Mouse (Mus musculus): ENCODE measurements around the gene Nectin1. TPM values are rescaled to one million over a fixed set of nuclear protein-coding genes. Genes with fewer than 3 reads are reported as not detected.

The Nectin1 gene
- polyA plus RNA-seq, 1 experiment from 2014 or later, result 18.9 TPM

GRCm38 (mm10) chr9:43828960-43829359 is 85.2 kb downstream of the Nectin1 start:
- H3K4me2 ChIP-seq (replicated peaks), result no peak overlapping the region

GRCm38 (mm10) chr9:43833232-43833631 is 89.4 kb downstream of the Nectin1 start:
- Histone ChIP-seq H3K4me2 (replicated peaks) (no peak overlapping the region), H3K36me3 (replicated peaks; ENCODE audit: control insufficient read depth, insufficient read depth) (no peaks in the 10 kb centered on the region), H3K9me3 (ENCODE audit: control insufficient read depth, low read length) (0 out of 2 replicates have a peak, but pooled peaks cover 3% of the 10 kb centered on the region), H3K4me1 (replicated peaks; ENCODE audit: control insufficient read depth, insufficient read depth, low read length) (no peaks in the 10 kb centered on the region), H3K27me3 (ENCODE audit: control insufficient read depth, insufficient read depth, low read length) (no peaks in the 10 kb centered on the region), H3K4me3 (replicated peaks; ENCODE audit: low read length) (no peak overlapping the region), H3K27ac (no peak overlapping the region), H3K9ac (no peak overlapping the region)
- 73% methylated on average over 8 of the region's 8 CpGs for WGBS
- DNase-seq (ENCODE audit: low spot score) (no peak), ATAC-seq (ENCODE audit: low FRiP score) (peak; percentile 61; the same call in 1 of the 2 replicates)

More at GRCm38 (mm10) chr9:43828960-43829359, 85.2 kb downstream of the Nectin1 start:
- Histone ChIP-seq H3K9ac (no peak overlapping the region), H3K36me3 (replicated peaks; ENCODE audit: control insufficient read depth, insufficient read depth) (no peaks in the 10 kb centered on the region), H3K4me1 (replicated peaks; ENCODE audit: control insufficient read depth, insufficient read depth, low read length) (0 out of 2 replicates have a peak, but pooled peaks cover 4% of the 10 kb centered on the region), H3K4me3 (replicated peaks; ENCODE audit: low read length) (no peak overlapping the region), H3K9me3 (ENCODE audit: control insufficient read depth, low read length) (no peaks in the 10 kb centered on the region), H3K27ac (no peak overlapping the region), H3K27me3 (ENCODE audit: control insufficient read depth, insufficient read depth, low read length) (no peaks in the 10 kb centered on the region)
- 74% methylated on average over 6 of the region's 6 CpGs for WGBS
- DNase-seq (ENCODE audit: low spot score) (no peak), ATAC-seq (ENCODE audit: low FRiP score) (no peak)

- Histone ChIP-seq H3K4me3 (replicated peaks; ENCODE audit: low read length) (no peak overlapping the region), H3K36me3 (replicated peaks; ENCODE audit: control insufficient read depth, insufficient read depth) (no peaks in the 10 kb centered on the region), H3K27me3 (ENCODE audit: control insufficient read depth, insufficient read depth, low read length) (no peaks in the 10 kb centered on the region), H3K9me3 (ENCODE audit: control insufficient read depth, low read length) (0 out of 2 replicates have a peak, but pooled peaks cover 3% of the 10 kb centered on the region), H3K4me1 (replicated peaks; ENCODE audit: control insufficient read depth, insufficient read depth, low read length) (no peaks in the 10 kb centered on the region), H3K9ac (no peak overlapping the region), H3K27ac (peak overlapping the region; percentile 52), H3K4me2 (replicated peaks) (no peak overlapping the region)
- 29% methylated on average over 13 of the region's 13 CpGs for WGBS
- ATAC-seq (ENCODE audit: low FRiP score) (peak; percentile 17; the same call in 1 of the 2 replicates), DNase-seq (ENCODE audit: low spot score) (no peak)
Measured at GRCm38 (mm10) chr9:43834283-43834682, 90.5 kb downstream of the Nectin1 start.

- H3K36me3 ChIP-seq (replicated peaks; ENCODE audit: control insufficient read depth, insufficient read depth), result no peaks in the 10 kb centered on the region
- H3K27ac ChIP-seq, result no peak overlapping the region
- 90% methylated on average over 2 of the region's 2 CpGs for WGBS
- H3K4me1 ChIP-seq (replicated peaks; ENCODE audit: control insufficient read depth, insufficient read depth, low read length), result peaks cover 8% of the 10 kb centered on the region; the same call in 1 of the 2 replicates
- no peak overlapping the region for H3K4me3 ChIP-seq (replicated peaks; ENCODE audit: low read length)
- ATAC-seq (ENCODE audit: low FRiP score) (no peak), DNase-seq (ENCODE audit: low spot score) (no peak)
- H3K9ac ChIP-seq, result no peak overlapping the region
- H3K4me2 ChIP-seq (replicated peaks), result no peak overlapping the region
- 0 out of 2 replicates have a peak, but pooled peaks cover 3% of the 10 kb centered on the region for H3K9me3 ChIP-seq (ENCODE audit: control insufficient read depth, low read length)
- H3K27me3 ChIP-seq (ENCODE audit: control insufficient read depth, insufficient read depth, low read length), result no peaks in the 10 kb centered on the region
Measured at GRCm38 (mm10) chr9:43838561-43838960, 94.8 kb downstream of the Nectin1 start.

- Histone ChIP-seq H3K36me3 (replicated peaks; ENCODE audit: control insufficient read depth, insufficient read depth) (no peaks in the 10 kb centered on the region), H3K9ac (no peak overlapping the region), H3K9me3 (ENCODE audit: control insufficient read depth, low read length) (no peaks in the 10 kb centered on the region), H3K27me3 (ENCODE audit: control insufficient read depth, insufficient read depth, low read length) (peaks cover 10% of the 10 kb centered on the region; the same call in 1 of the 2 replicates), H3K4me2 (replicated peaks) (no peak overlapping the region), H3K4me1 (replicated peaks; ENCODE audit: control insufficient read depth, insufficient read depth, low read length) (peaks cover 8% of the 10 kb centered on the region), H3K4me3 (replicated peaks; ENCODE audit: low read length) (no peak overlapping the region), H3K27ac (no peak overlapping the region)
- DNase-seq (ENCODE audit: low spot score), result no peak
- 8% methylated on average over 5 of the region's 8 CpGs for WGBS
- peak; percentile 35 for ATAC-seq (ENCODE audit: low FRiP score)
Measured at GRCm38 (mm10) chr9:43842921-43843577, 99.3 kb downstream of the Nectin1 start.

- H3K9me3 ChIP-seq (ENCODE audit: control insufficient read depth, low read length), result no peaks in the 10 kb centered on the region
- ATAC-seq (ENCODE audit: low FRiP score) (no peak), DNase-seq (ENCODE audit: low spot score) (no peak)
- no peak overlapping the region for H3K4me3 ChIP-seq (replicated peaks; ENCODE audit: low read length)
- H3K36me3 ChIP-seq (replicated peaks; ENCODE audit: control insufficient read depth, insufficient read depth), result no peaks in the 10 kb centered on the region
- H3K27me3 ChIP-seq (ENCODE audit: control insufficient read depth, insufficient read depth, low read length), result peaks cover 10% of the 10 kb centered on the region; the same call in 1 of the 2 replicates
- 6% methylated on average over 2 of the region's 3 CpGs for WGBS
- no peak overlapping the region for H3K4me2 ChIP-seq (replicated peaks)
- H3K9ac ChIP-seq, result no peak overlapping the region
- peaks cover 8% of the 10 kb centered on the region for H3K4me1 ChIP-seq (replicated peaks; ENCODE audit: control insufficient read depth, insufficient read depth, low read length)
- no peak overlapping the region for H3K27ac ChIP-seq
Measured at GRCm38 (mm10) chr9:43843711-43844127, 99.9 kb downstream of the Nectin1 start.

- H3K4me2 ChIP-seq (replicated peaks), result no peak overlapping the region
- peak; percentile 46 for DNase-seq (ENCODE audit: low spot score)
- 8% methylated on average over 17 of the region's 17 CpGs for WGBS
Measured at GRCm38 (mm10) chr9:43845660-43846455, 102.1 kb downstream of the Nectin1 start.

GRCm38 (mm10) chr9:43847861-43848260 is 104.1 kb downstream of the Nectin1 start:
- no peak overlapping the region for H3K4me2 ChIP-seq (replicated peaks)
- 53% methylated on average over 5 of the region's 5 CpGs for WGBS
- peaks cover 6% of the 10 kb centered on the region for H3K4me1 ChIP-seq (replicated peaks; ENCODE audit: control insufficient read depth, insufficient read depth, low read length)
- no peak overlapping the region for H3K4me3 ChIP-seq (replicated peaks; ENCODE audit: low read length)
- H3K36me3 ChIP-seq (replicated peaks; ENCODE audit: control insufficient read depth, insufficient read depth), result no peaks in the 10 kb centered on the region
- ATAC-seq (ENCODE audit: low FRiP score) (no peak), DNase-seq (ENCODE audit: low spot score) (no peak)
- peaks cover 12% of the 10 kb centered on the region; the same call in 1 of the 2 replicates for H3K27me3 ChIP-seq (ENCODE audit: control insufficient read depth, insufficient read depth, low read length)
- H3K9ac ChIP-seq, result no peak overlapping the region
- no peaks in the 10 kb centered on the region for H3K9me3 ChIP-seq (ENCODE audit: control insufficient read depth, low read length)
- H3K27ac ChIP-seq, result no peak overlapping the region

More at GRCm38 (mm10) chr9:43845660-43846455, 102.1 kb downstream of the Nectin1 start:
- H3K36me3 ChIP-seq (replicated peaks; ENCODE audit: control insufficient read depth, insufficient read depth), result no peaks in the 10 kb centered on the region
- ATAC-seq (ENCODE audit: low FRiP score), result no peak
- H3K9me3 ChIP-seq (ENCODE audit: control insufficient read depth, low read length), result no peaks in the 10 kb centered on the region
- no peak overlapping the region for H3K9ac ChIP-seq
- no peak overlapping the region for H3K4me3 ChIP-seq (replicated peaks; ENCODE audit: low read length)
- peaks cover 11% of the 10 kb centered on the region; the same call in 1 of the 2 replicates for H3K27me3 ChIP-seq (ENCODE audit: control insufficient read depth, insufficient read depth, low read length)
- H3K4me1 ChIP-seq (replicated peaks; ENCODE audit: control insufficient read depth, insufficient read depth, low read length), result peaks cover 8% of the 10 kb centered on the region
- H3K27ac ChIP-seq, result no peak overlapping the region

GRCm38 (mm10) chr9:43850281-43850680 is 106.5 kb downstream of the Nectin1 start:
- WGBS, result 72% methylated on average over 8 of the region's 8 CpGs
- H3K4me1 ChIP-seq (replicated peaks; ENCODE audit: control insufficient read depth, insufficient read depth, low read length), result no peaks in the 10 kb centered on the region; the same call in 1 of the 2 replicates
- peaks cover 5% of the 10 kb centered on the region; the same call in 1 of the 2 replicates for H3K27me3 ChIP-seq (ENCODE audit: control insufficient read depth, insufficient read depth, low read length)
- H3K4me2 ChIP-seq (replicated peaks), result no peak overlapping the region
- ATAC-seq (ENCODE audit: low FRiP score), result no peak
- no peak overlapping the region for H3K4me3 ChIP-seq (replicated peaks; ENCODE audit: low read length)
- no peak overlapping the region for H3K27ac ChIP-seq
- no peaks in the 10 kb centered on the region for H3K36me3 ChIP-seq (replicated peaks; ENCODE audit: control insufficient read depth, insufficient read depth)
- DNase-seq (ENCODE audit: low spot score), result no peak
- no peak overlapping the region for H3K9ac ChIP-seq
- no peaks in the 10 kb centered on the region for H3K9me3 ChIP-seq (ENCODE audit: control insufficient read depth, low read length)
